Mouse (Mus musculus) testis, adult 2 months (tissue): ENCODE measurements at regions not wholly inside any gene's neighbourhood (a gene's known extent, or its start where the extent isn't known, plus 50 kb on each side); places are given as distances from the start of the nearest gene placed in this dataset.

Source experiments
- CTCF ChIP-seq: fragments of 200-500 bp; IDR thresholded peaks from 2 replicates; pipeline ENCODE4 v1.5.1; 2012; ENCODE audit warnings: low read depth, mild to moderate bottlenecking, inconsistent platforms, low read length, moderate library complexity; ENCODE audit not compliant: control insufficient read depth, insufficient read depth, insufficient replicate concordance
- POLR2A ChIP-seq: fragments of 200-500 bp; IDR thresholded peaks from 2 replicates; pipeline ENCODE4 v1.6.1; 2012; ENCODE audit warnings: low read depth, mild to moderate bottlenecking, inconsistent platforms, low read length, moderate library complexity; ENCODE audit not compliant: control insufficient read depth

DNA sequence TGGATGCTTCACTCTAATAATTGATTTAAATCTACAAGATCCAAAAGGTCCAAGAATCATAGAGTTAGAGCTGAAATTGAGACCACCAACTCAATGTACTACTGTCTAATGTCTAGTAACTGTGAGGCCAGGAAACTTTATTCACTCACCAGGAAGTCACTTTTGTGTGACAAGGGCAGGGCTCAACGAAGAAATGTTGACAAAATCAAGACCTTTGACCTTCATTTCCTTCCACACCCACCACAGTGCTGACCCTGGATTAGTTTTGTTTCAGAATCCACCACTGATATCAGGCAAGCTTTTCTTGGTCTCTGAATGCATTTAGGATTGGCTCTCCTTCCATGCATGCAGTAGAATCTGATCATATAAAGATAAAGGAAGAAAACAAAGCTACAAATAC lies 487.5 kb upstream of the Gm26657 start:
- TF ChIP-seq CTCF (no peak), POLR2A (no peak)
